Mouse (Mus musculus): Measurements from ENCODE around the gene Kat6b. TPM values are rescaled to one million over a fixed set of nuclear protein-coding genes. Genes with fewer than 3 reads are reported as not detected.

Kat6b gene
- total RNA-seq, 2 experiments from 2014 or later, result 17.2 to 22.3 TPM

Other genes with a start within 250 kb of the Kat6b start
- 10 to 100 TPM; 94.9 to 98.0 TPM for gene Dupd1, start 233.1 kb downstream of the Kat6b start, total RNA-seq (2021)